Mouse (Mus musculus): Measurements from ENCODE around the gene Ocrl. TPM values are rescaled to one million over a fixed set of nuclear protein-coding genes. Genes with fewer than 3 reads are reported as not detected.

Ocrl gene
- total RNA-seq, 2 experiments from 2014 or later: 46.3 to 59.6 TPM

- intact Hi-C loops (cut with DNase I): no loop called here
- no peak for DNase-seq (ENCODE audit: low spot score in 2 of 2)
Measured at GRCm38 (mm10) chrX:47971366-47972128, 59.4 kb downstream of the Ocrl start.

GRCm38 (mm10) chrX:47976551-47976950 lies 64.4 kb downstream of the Ocrl start:
- intact Hi-C loops (cut with DNase I): no loop called here
- DNase-seq (ENCODE audit: low spot score in 2 of 2): peak; percentile 6 to 20

- intact Hi-C loops (cut with DNase I): no loop called here
- DNase-seq (ENCODE audit: low spot score in 2 of 2): no peak
Measured at GRCm38 (mm10) chrX:47977078-47977477, 64.9 kb downstream of the Ocrl start.

DNA sequence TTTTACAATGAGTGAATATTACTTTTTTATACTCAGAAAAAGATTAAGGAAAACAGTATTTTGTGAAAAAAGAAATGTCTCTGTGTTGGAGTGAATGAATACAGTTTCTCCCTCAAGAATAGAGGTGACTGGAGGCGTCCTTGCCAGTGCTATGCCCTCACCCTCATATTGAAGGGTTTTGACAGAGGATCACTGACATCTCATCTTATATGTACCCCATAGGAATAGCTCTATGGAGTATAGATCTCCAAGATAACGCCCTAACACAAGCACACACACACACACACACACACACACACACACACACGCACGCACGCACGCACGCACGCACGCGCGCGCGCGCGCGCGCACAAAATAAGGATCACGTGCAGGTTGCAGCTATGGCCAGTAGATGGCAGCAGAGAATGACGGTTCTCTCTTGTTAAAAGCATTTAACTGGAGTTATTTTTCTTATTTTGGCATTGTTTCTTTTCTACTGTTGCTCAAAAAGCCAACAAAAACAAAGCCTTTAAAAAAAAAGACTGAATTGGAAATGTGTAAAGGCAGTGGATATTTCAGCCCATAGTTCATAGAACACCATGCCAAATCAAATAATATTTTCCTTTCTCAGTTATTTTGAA lies 72.9 kb downstream of the Ocrl start:
- DNase-seq (ENCODE audit: low spot score in 2 of 2): peak; percentile 17 to 40
- intact Hi-C loops (cut with DNase I): loop anchor here (10.0 kb wide), 1 partner anchor 550 kb away; no protein-coding TSS in a partner anchor

DNA sequence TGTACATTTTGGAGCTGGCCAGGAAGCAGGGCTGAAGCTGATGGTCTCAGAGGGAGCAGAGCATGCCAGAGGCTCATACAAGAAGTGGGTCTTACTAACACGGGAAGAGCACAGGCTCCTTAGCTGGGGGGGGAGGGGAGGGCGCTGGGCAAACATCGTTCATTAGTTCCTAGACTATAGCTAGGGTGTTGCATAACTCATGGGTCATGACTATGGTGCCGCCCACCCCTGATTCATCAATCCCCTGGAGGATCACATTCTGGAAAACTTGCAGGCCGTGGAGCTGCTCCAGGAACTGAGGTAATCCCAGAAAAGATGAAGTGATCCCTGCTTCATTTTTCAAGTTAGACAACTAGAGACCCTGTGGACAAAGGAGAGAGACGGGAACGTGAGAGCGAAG lies 75.8 kb downstream of the Ocrl start:
- intact Hi-C loops (cut with DNase I): loop anchor here (10.0 kb wide), 1 partner anchor 547 kb away; no protein-coding TSS in a partner anchor
- no peak for DNase-seq (ENCODE audit: low spot score in 2 of 2)

- peak; percentile 52 to 61 for DNase-seq (ENCODE audit: low spot score in 2 of 2)
- intact Hi-C loops (cut with DNase I): loop anchor here (1.0 to 10.0 kb wide), 3 partner anchors 132 to 420 kb away; partner anchors contain the start of gene Utp14a
Measured at GRCm38 (mm10) chrX:47992606-47993005, 80.4 kb downstream of the Ocrl start.

DNA sequence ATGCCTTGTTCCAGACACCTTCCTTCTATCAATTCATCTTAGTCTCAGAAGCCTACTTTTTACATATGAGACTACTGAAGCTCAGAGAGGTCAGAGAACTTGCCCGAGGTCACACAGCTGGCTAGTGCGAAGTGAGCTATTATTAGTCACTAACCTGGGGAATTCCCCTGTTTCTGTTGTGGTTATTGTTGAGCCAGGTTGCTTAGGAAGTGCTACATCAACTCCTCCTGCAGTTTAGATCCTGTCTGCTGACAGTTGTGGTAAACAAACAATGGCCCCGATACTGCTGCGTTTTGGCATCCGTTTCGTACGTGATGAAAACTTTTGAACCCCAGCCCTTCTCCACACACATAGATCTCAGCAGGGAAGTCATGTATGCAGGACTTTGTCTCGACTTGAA lies 86.2 kb downstream of the Ocrl start:
- intact Hi-C loops (cut with DNase I): loop anchor here (10.0 kb wide), 1 partner anchor 256 kb away; the partner anchor contains the start of gene Utp14a
- DNase-seq (ENCODE audit: low spot score in 2 of 2): no peak

- DNase-seq (ENCODE audit: low spot score in 2 of 2): no peak
- intact Hi-C loops (cut with DNase I): no loop called here
Measured at GRCm38 (mm10) chrX:48001151-48001550, 89.0 kb downstream of the Ocrl start.

- intact Hi-C loops (cut with DNase I): no loop called here
- no peak for DNase-seq (ENCODE audit: low spot score in 2 of 2)
Measured at GRCm38 (mm10) chrX:48004786-48005185, 92.6 kb downstream of the Ocrl start.

- DNase-seq (ENCODE audit: low spot score in 2 of 2): no peak
- intact Hi-C loops (cut with DNase I): no loop called here
Measured at GRCm38 (mm10) chrX:48006062-48006461, 93.9 kb downstream of the Ocrl start.

GRCm38 (mm10) chrX:48011656-48012055 lies 99.5 kb downstream of the Ocrl start:
- intact Hi-C loops (cut with DNase I): no loop called here
- DNase-seq (ENCODE audit: low spot score in 2 of 2): no peak

Other genes with a start within 250 kb of the Ocrl start
- 10 to 100 TPM; 41.8 to 43.0 TPM for gene Smarca1, start 19.4 kb upstream of the Ocrl start, total RNA-seq (2021)
- gene Apln, start 122.5 kb downstream of the Ocrl start, total RNA-seq (2021): 10 to 100 TPM; 20.1 to 29.8 TPM
- under 1 TPM; 0.15 to 0.16 TPM for gene Xpnpep2, start 196.3 kb downstream of the Ocrl start, total RNA-seq (2021)
- 1 to 10 TPM; 1.2 to 1.5 TPM for gene Sash3, start 234.0 kb downstream of the Ocrl start, total RNA-seq (2021)

Data from left cerebral cortex, postnatal 36 days (tissue).